ENCODE assay signal across 9 mouse cellular contexts in genomic region chr9:118678020-118678750, GRCm38 (mm10).
DNase-seq lines count a peak whose midpoint lies in the region; ATAC-seq lines count a peak whose summit lies in the region.
"Had no signal": no experiment of that assay in that cellular context is flagged by ENCODE, and none has a peak within 500 bp of the region (broad histone marks: within the 10 kb centered on the region; RNA-seq: fewer than 3 reads in every experiment).

No protein-coding gene starts in this region.

- H3K4me1 ChIP-seq in forebrain, embryonic 11.5 days (replicated peaks; ENCODE audit: control insufficient read depth, insufficient read depth, low read length): peaks cover 7% of the 10 kb centered on the region; the same call in 1 of the 2 replicates
- H3K4me1 ChIP-seq in forebrain, embryonic 13.5 days: peaks cover 19% of the 10 kb centered on the region; the same call in 1 of the 2 replicates
- peaks cover 14% of the 10 kb centered on the region for H3K4me1 ChIP-seq in liver, embryonic 11.5 days (replicated peaks; ENCODE audit: control insufficient read depth, insufficient read depth, low read length)

- WGBS in forebrain, embryonic 11.5 days: 67% methylated on average over 15 of the region's 15 CpGs
- WGBS in forebrain, embryonic 13.5 days: 72% methylated on average over 15 of the region's 15 CpGs
- WGBS in liver, embryonic 11.5 days: 37% methylated on average over 15 of the region's 15 CpGs

- no peak overlapping the region for H3K27ac ChIP-seq in forebrain, embryonic 11.5 days (ENCODE audit: low read depth, low read length)
- H3K27ac ChIP-seq in forebrain, embryonic 13.5 days: no peak overlapping the region
- no peak overlapping the region for H3K27ac ChIP-seq in liver, embryonic 11.5 days (ENCODE audit: low read depth, low read length)

- H3K9me3 ChIP-seq in forebrain, embryonic 11.5 days (ENCODE audit: control insufficient read depth, low read length): no peaks in the 10 kb centered on the region
- no peaks in the 10 kb centered on the region for H3K9me3 ChIP-seq in forebrain, embryonic 13.5 days (replicated peaks)
- H3K9me3 ChIP-seq in liver, embryonic 11.5 days (ENCODE audit: control insufficient read depth, low read length): no peaks in the 10 kb centered on the region

- H3K9ac ChIP-seq in forebrain, embryonic 11.5 days (ENCODE audit: low read length): no peak overlapping the region
- no peak overlapping the region for H3K9ac ChIP-seq in forebrain, embryonic 13.5 days
- H3K9ac ChIP-seq in liver, embryonic 11.5 days (ENCODE audit: low read depth, low read length): no peak overlapping the region

- no peaks in the 10 kb centered on the region for H3K27me3 ChIP-seq in forebrain, embryonic 11.5 days (ENCODE audit: control insufficient read depth, insufficient read depth, low read length)
- no peaks in the 10 kb centered on the region for H3K27me3 ChIP-seq in forebrain, embryonic 13.5 days
- H3K27me3 ChIP-seq in liver, embryonic 11.5 days (replicated peaks; ENCODE audit: control insufficient read depth, insufficient read depth, low read length): 0 out of 2 replicates have a peak, but pooled peaks cover 2% of the 10 kb centered on the region

- H3K4me2 ChIP-seq in forebrain, embryonic 11.5 days (ENCODE audit: low read depth, low read length, severe bottlenecking): no peak overlapping the region
- no peak overlapping the region for H3K4me2 ChIP-seq in forebrain, embryonic 13.5 days
- H3K4me2 ChIP-seq in liver, embryonic 11.5 days: no peak overlapping the region

- no peak overlapping the region for H3K4me3 ChIP-seq in forebrain, embryonic 11.5 days (ENCODE audit: low read depth, low read length)
- H3K4me3 ChIP-seq in forebrain, embryonic 13.5 days: no peak overlapping the region
- H3K4me3 ChIP-seq in liver, embryonic 11.5 days (ENCODE audit: low read depth, low read length): no peak overlapping the region

- no peak for ATAC-seq in forebrain, embryonic 11.5 days (replicated peaks; ENCODE audit: low FRiP score)
- no peak for ATAC-seq in forebrain, embryonic 13.5 days
- peak; percentile 39; the same call in 1 of the 2 replicates for ATAC-seq in liver, embryonic 11.5 days (replicated peaks; ENCODE audit: low FRiP score)

- DNase-seq in forebrain, embryonic 11.5 days (ENCODE audit: low spot score): peak; percentile 57
- peak; percentile 60 for DNase-seq in retina, postnatal 1 day
- DNase-seq in retina, embryonic 14.5 days (ENCODE audit: low spot score): no peak
- peak; percentile 43 for DNase-seq in liver, embryonic 11.5 days (ENCODE audit: low spot score)
- DNase-seq in thymus, postnatal 4 days: peak; percentile 69
- no peak for DNase-seq in cerebellum, adult 11-12 months
- DNase-seq in right cerebral cortex, adult 18-20 months: no peak
- DNase-seq: cerebellum, postnatal 36 days had no signal

- H3K36me3 ChIP-seq in forebrain, embryonic 11.5 days (ENCODE audit: control insufficient read depth, insufficient read depth, low read length): no peaks in the 10 kb centered on the region
- H3K36me3 ChIP-seq in forebrain, embryonic 13.5 days (ENCODE audit: poor library complexity, severe bottlenecking): no peaks in the 10 kb centered on the region
- H3K36me3 ChIP-seq in liver, embryonic 11.5 days (ENCODE audit: control insufficient read depth, insufficient read depth, low read length): no peaks in the 10 kb centered on the region

Comparison
In these comparisons a context has a peak if more than half of its experiments do, and no peak if none do; other contexts are left out.
1. DNase-seq: peak in forebrain, embryonic 11.5 days (single experiment), retina, postnatal 1 day (single experiment), liver, embryonic 11.5 days (single experiment) and thymus, postnatal 4 days (single experiment); none in retina, embryonic 14.5 days (single experiment), cerebellum, adult 11-12 months (single experiment) and right cerebral cortex, adult 18-20 months (single experiment).